Mouse (Mus musculus): Measurements from ENCODE around the gene Slc4a1ap.

- TF ChIP-seq CTCF (IDR thresholded peaks at IDR 0.05) (no peak), EP300 (IDR thresholded peaks at IDR 0.05) (no peak)
These were observed 22.0 kb upstream of the Slc4a1ap start for GRCm38 (mm10) chr5:31504843-31505242.

All from lung, postnatal 0 days (tissue).